ENCODE assay signal across 23 mouse cellular contexts in genomic region chr19:30256339-30256738, GRCm38 (mm10). TPM values are rescaled to one million over a fixed set of nuclear protein-coding genes. Genes with fewer than 3 reads are reported as not detected.
DNase-seq lines count a peak whose midpoint lies in the region; ATAC-seq and TF ChIP-seq lines count a peak whose summit lies in the region.
"Had no signal": no experiment of that assay in that cellular context is flagged by ENCODE, and none has a peak within 500 bp of the region (broad histone marks: within the 10 kb centered on the region; RNA-seq: fewer than 3 reads in every experiment).

No protein-coding gene starts in this region.

- H3K9me3 ChIP-seq in hindbrain, embryonic 10.5 days: no peaks in the 10 kb centered on the region
- H3K9me3 ChIP-seq in hindbrain, postnatal 0 days (ENCODE audit: low read length): no peaks in the 10 kb centered on the region
- no peaks in the 10 kb centered on the region for H3K9me3 ChIP-seq in lung, embryonic 14.5 days (ENCODE audit: low read depth, low read length)
- no peaks in the 10 kb centered on the region for H3K9me3 ChIP-seq in lung, postnatal 0 days (ENCODE audit: low read length)
- H3K9me3 ChIP-seq in limb, embryonic 15.5 days: no peaks in the 10 kb centered on the region
- H3K9me3 ChIP-seq: embryonic facial prominence, embryonic 13.5 days; heart, embryonic 15.5 days; liver, embryonic 12.5 days; midbrain, embryonic 12.5 days; neural tube, embryonic 13.5 days had no signal

- TF ChIP-seq CTCF in hindbrain, postnatal 0 days (IDR thresholded peaks at IDR 0.05; ENCODE audit: low read depth): no peak
- TF ChIP-seq CTCF in lung, embryonic 14.5 days (IDR thresholded peaks at IDR 0.05; ENCODE audit: low read depth): no peak
- TF ChIP-seq CTCF in lung, postnatal 0 days (IDR thresholded peaks at IDR 0.05): no peak

- ATAC-seq in hindbrain, postnatal 0 days: no peak
- ATAC-seq in lung, embryonic 14.5 days (ENCODE audit: insufficient read depth): peak; percentile 70; the same call in 1 of the 2 replicates
- no peak for ATAC-seq in lung, postnatal 0 days
- no peak for ATAC-seq in limb, embryonic 15.5 days (ENCODE audit: insufficient number of reproducible peaks, low FRiP score, low TSS enrichment, low read depth)
- ATAC-seq: forebrain, embryonic 16.5 days; liver, embryonic 12.5 days had no signal

- no peaks in the 10 kb centered on the region for H3K27me3 ChIP-seq in hindbrain, embryonic 10.5 days (ENCODE audit: insufficient read depth, poor library complexity, severe bottlenecking)
- H3K27me3 ChIP-seq in hindbrain, postnatal 0 days (ENCODE audit: insufficient read depth, low read length): no peaks in the 10 kb centered on the region
- no peaks in the 10 kb centered on the region for H3K27me3 ChIP-seq in lung, embryonic 14.5 days (ENCODE audit: insufficient read depth, low read length)
- H3K27me3 ChIP-seq in lung, postnatal 0 days (replicated peaks; ENCODE audit: insufficient read depth, low read length): no peaks in the 10 kb centered on the region
- H3K27me3 ChIP-seq in limb, embryonic 15.5 days: no peaks in the 10 kb centered on the region
- H3K27me3 ChIP-seq: embryonic facial prominence, embryonic 13.5 days; heart, embryonic 15.5 days; liver, embryonic 12.5 days; midbrain, embryonic 12.5 days; neural tube, embryonic 13.5 days had no signal

- no peak overlapping the region for H3K4me2 ChIP-seq in hindbrain, postnatal 0 days (ENCODE audit: low read depth, low read length)
- H3K4me2 ChIP-seq in lung, embryonic 14.5 days: peak overlapping the region; percentile 37
- H3K4me2 ChIP-seq in lung, postnatal 0 days (replicated peaks; ENCODE audit: low read depth, low read length): no peak overlapping the region
- H3K4me2 ChIP-seq in limb, embryonic 15.5 days: no peak overlapping the region
- H3K4me2 ChIP-seq: embryonic facial prominence, embryonic 13.5 days; heart, embryonic 15.5 days; liver, embryonic 12.5 days; midbrain, embryonic 12.5 days; neural tube, embryonic 13.5 days had no signal

- 0 out of 2 replicates have a peak, but pooled peaks cover 2% of the 10 kb centered on the region for H3K4me1 ChIP-seq in hindbrain, embryonic 10.5 days (replicated peaks)
- H3K4me1 ChIP-seq in hindbrain, postnatal 0 days (ENCODE audit: insufficient read depth, low read length): no peaks in the 10 kb centered on the region
- H3K4me1 ChIP-seq in lung, embryonic 14.5 days (ENCODE audit: insufficient read depth): peaks cover 5% of the 10 kb centered on the region; the same call in 1 of the 2 replicates
- no peaks in the 10 kb centered on the region for H3K4me1 ChIP-seq in lung, postnatal 0 days (ENCODE audit: insufficient read depth, low read depth, low read length)
- peaks cover 5% of the 10 kb centered on the region; the same call in 1 of the 2 replicates for H3K4me1 ChIP-seq in limb, embryonic 15.5 days
- H3K4me1 ChIP-seq: embryonic facial prominence, embryonic 13.5 days; heart, embryonic 15.5 days; liver, embryonic 12.5 days; midbrain, embryonic 12.5 days; neural tube, embryonic 13.5 days had no signal

- H3K9ac ChIP-seq in hindbrain, postnatal 0 days (replicated peaks; ENCODE audit: low read length): no peak overlapping the region
- H3K9ac ChIP-seq in lung, embryonic 14.5 days: no peak overlapping the region
- no peak overlapping the region for H3K9ac ChIP-seq in lung, postnatal 0 days (replicated peaks; ENCODE audit: low read depth)
- no peak overlapping the region for H3K9ac ChIP-seq in limb, embryonic 15.5 days
- H3K9ac ChIP-seq: embryonic facial prominence, embryonic 13.5 days; heart, embryonic 15.5 days; liver, embryonic 12.5 days; midbrain, embryonic 12.5 days; neural tube, embryonic 13.5 days had no signal

- H3K4me3 ChIP-seq in hindbrain, embryonic 10.5 days: no peak overlapping the region
- no peak overlapping the region for H3K4me3 ChIP-seq in hindbrain, postnatal 0 days (ENCODE audit: low read length)
- H3K4me3 ChIP-seq in lung, embryonic 14.5 days (ENCODE audit: low read depth, low read length): no peak overlapping the region
- H3K4me3 ChIP-seq in lung, postnatal 0 days (ENCODE audit: low read depth, low read length): no peak overlapping the region
- H3K4me3 ChIP-seq in limb, embryonic 15.5 days: no peak overlapping the region
- H3K4me3 ChIP-seq: embryonic facial prominence, embryonic 13.5 days; heart, embryonic 15.5 days; liver, embryonic 12.5 days; midbrain, embryonic 12.5 days; neural tube, embryonic 13.5 days had no signal

- WGBS in hindbrain, embryonic 10.5 days: 49% methylated on average over 6 of the region's 6 CpGs
- 39% methylated on average over 6 of the region's 6 CpGs for WGBS in hindbrain, postnatal 0 days
- 12% methylated on average over 6 of the region's 6 CpGs for WGBS in lung, embryonic 14.5 days
- 6% methylated on average over 6 of the region's 6 CpGs for WGBS in lung, postnatal 0 days
- WGBS in limb, embryonic 15.5 days: 12% methylated on average over 6 of the region's 6 CpGs

- no peaks in the 10 kb centered on the region for H3K36me3 ChIP-seq in hindbrain, embryonic 10.5 days
- H3K36me3 ChIP-seq in hindbrain, postnatal 0 days (ENCODE audit: insufficient read depth, low read length): no peaks in the 10 kb centered on the region
- H3K36me3 ChIP-seq in lung, embryonic 14.5 days (ENCODE audit: insufficient read depth): no peaks in the 10 kb centered on the region
- no peaks in the 10 kb centered on the region for H3K36me3 ChIP-seq in lung, postnatal 0 days (ENCODE audit: insufficient read depth, low read length)
- no peaks in the 10 kb centered on the region for H3K36me3 ChIP-seq in limb, embryonic 15.5 days
- H3K36me3 ChIP-seq: embryonic facial prominence, embryonic 13.5 days; heart, embryonic 15.5 days; liver, embryonic 12.5 days; midbrain, embryonic 12.5 days; neural tube, embryonic 13.5 days had no signal

- TF ChIP-seq EP300 in lung, postnatal 0 days (IDR thresholded peaks at IDR 0.05): no peak

- no peak overlapping the region for H3K27ac ChIP-seq in hindbrain, embryonic 10.5 days
- H3K27ac ChIP-seq in hindbrain, postnatal 0 days: no peak overlapping the region
- peak overlapping the region; percentile 27; the same call in 1 of the 2 replicates for H3K27ac ChIP-seq in lung, embryonic 14.5 days (ENCODE audit: low read depth)
- H3K27ac ChIP-seq in lung, postnatal 0 days (ENCODE audit: low read length): no peak overlapping the region
- 0 out of 2 replicates have a peak overlapping the region, but pooled peaks have one; percentile 2 for H3K27ac ChIP-seq in limb, embryonic 15.5 days
- H3K27ac ChIP-seq: embryonic facial prominence, embryonic 13.5 days; heart, embryonic 15.5 days; liver, embryonic 12.5 days; macrophage; midbrain, embryonic 12.5 days; neural tube, embryonic 13.5 days had no signal

- peak; percentile 14 for DNase-seq in hindbrain, embryonic 10.5 days (ENCODE audit: low spot score)
- no peak for DNase-seq in hindbrain, postnatal 0 days (ENCODE audit: low spot score)
- DNase-seq in lung, embryonic 14.5 days: peak; percentile 50
- no peak for DNase-seq in lung, postnatal 0 days (ENCODE audit: low spot score)
- DNase-seq in embryo, embryonic 9.5 days (ENCODE audit: extremely low spot score): peak; percentile 36
- DNase-seq in spleen, postnatal 14 days (ENCODE audit: low spot score in 2 of 2): no peak
- no peak for DNase-seq in frontal cortex, postnatal 36 days (ENCODE audit: low spot score in 2 of 2)
- DNase-seq: adrenal gland, adult 8-10 months; cerebellum, adult 11 months; cerebellum, postnatal 36 days; heart, adult 18-20 months had no signal

RNA-seq across cellular contexts. Expression of gene Mbl2, which starts 23.6 kb away (rescaled TPM):
- polyA plus RNA-seq in hindbrain, embryonic 10.5 days (2016; fragmentation: Nextera tagmentation; extraction: Ambion mirVana): 0.15 TPM in 1 of 2 replicates, not detected in the other
- total RNA-seq in hindbrain, postnatal 0 days (2014; rRNA removed): not detected in 2 replicates
- 0.18 and 0.21 TPM in 2 replicates for polyA plus RNA-seq in hindbrain, postnatal 0 days (2015; fragmentation: Nextera tagmentation; extraction: Ambion mirVana)
- not detected in 2 replicates for polyA plus RNA-seq in lung, embryonic 14.5 days (2014; fragmentation: Nextera tagmentation; extraction: Ambion mirVana)
- polyA plus RNA-seq in lung, postnatal 0 days (2015; fragmentation: Nextera tagmentation; extraction: Ambion mirVana): not detected in 2 replicates
- polyA plus RNA-seq in limb, embryonic 15.5 days (2015; fragmentation: Nextera tagmentation; extraction: Ambion mirVana): not detected in 2 replicates
- total RNA-seq: adrenal gland, adult 8-10 months; gastrocnemius, adult 8-10 months; heart, adult 18-20 months; hematopoietic stem cell, adult 5-6 weeks; layer of hippocampus, adult 8-10 months had no signal
- polyA plus RNA-seq: embryonic facial prominence, embryonic 13.5 days; forebrain, embryonic 16.5 days; heart, embryonic 15.5 days; intestine, embryonic 14.5 days; macrophage; midbrain, embryonic 12.5 days; neural tube, embryonic 13.5 days had no signal

Comparison
In these comparisons a context has a peak if more than half of its experiments do, and no peak if none do; other contexts are left out.
1. DNase-seq: peak in hindbrain, embryonic 10.5 days (single experiment), lung, embryonic 14.5 days (single experiment) and embryo, embryonic 9.5 days (single experiment); none in hindbrain, postnatal 0 days (single experiment), lung, postnatal 0 days (single experiment), spleen, postnatal 14 days (0 of 2) and frontal cortex, postnatal 36 days (0 of 2).
2. H3K27ac ChIP-seq: peak in lung, embryonic 14.5 days (single experiment) and limb, embryonic 15.5 days (single experiment); none in hindbrain, embryonic 10.5 days (single experiment), hindbrain, postnatal 0 days (single experiment) and lung, postnatal 0 days (single experiment).